Mouse (Mus musculus) testis, adult 2 months (tissue): ENCODE measurements around the gene Epas1.

Experiments
- CTCF ChIP-seq: fragments of 200-500 bp; IDR thresholded peaks from 2 replicates; pipeline ENCODE4 v1.5.1; 2012; ENCODE audit warnings: low read depth, mild to moderate bottlenecking, inconsistent platforms, low read length, moderate library complexity; ENCODE audit not compliant: control insufficient read depth, insufficient read depth, insufficient replicate concordance
- POLR2A ChIP-seq: fragments of 200-500 bp; IDR thresholded peaks from 2 replicates; pipeline ENCODE4 v1.6.1; 2012; ENCODE audit warnings: low read depth, mild to moderate bottlenecking, inconsistent platforms, low read length, moderate library complexity; ENCODE audit not compliant: control insufficient read depth

GRCm38 (mm10) chr17:86800535-86800934 is 47.0 kb downstream of the Epas1 start:
- TF ChIP-seq CTCF (no peak), POLR2A (no peak)
